Mouse (Mus musculus) Muller cell, postnatal 12 days (primary cell): ENCODE results near the gene Kcnip1.

Experiments
- DNase-seq: peaks from one replicate; pipeline ENCODE4 v3.0.0-alpha.2; 2015; ENCODE audit errors: inconsistent ontology term

Kcnip1 gene

DNA sequence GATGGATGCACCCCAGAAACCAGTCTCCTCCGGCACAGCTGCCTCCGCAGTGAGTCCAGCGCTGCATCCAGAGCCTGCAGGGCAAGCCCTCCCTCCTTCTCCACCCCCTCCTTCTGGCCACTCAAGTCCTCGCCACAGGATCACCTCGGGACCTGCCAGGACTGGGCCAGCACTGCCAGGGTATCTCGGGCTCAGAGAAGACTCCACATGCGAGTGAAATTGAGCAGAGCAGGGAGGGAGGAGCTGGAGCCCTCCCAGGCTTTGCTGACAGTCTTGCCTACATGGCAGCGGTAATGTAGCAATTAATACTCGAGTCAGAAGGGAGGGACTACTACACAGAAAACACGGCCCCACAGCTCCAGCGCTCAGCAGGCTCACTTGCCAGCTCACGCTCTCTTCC lies at the start of gene Kcnip1:
TSS of gene Kcnip1 (minus strand) at position 215 of the 400 bp plus-strand sequence.
- peak; percentile 64 for DNase-seq

DNA sequence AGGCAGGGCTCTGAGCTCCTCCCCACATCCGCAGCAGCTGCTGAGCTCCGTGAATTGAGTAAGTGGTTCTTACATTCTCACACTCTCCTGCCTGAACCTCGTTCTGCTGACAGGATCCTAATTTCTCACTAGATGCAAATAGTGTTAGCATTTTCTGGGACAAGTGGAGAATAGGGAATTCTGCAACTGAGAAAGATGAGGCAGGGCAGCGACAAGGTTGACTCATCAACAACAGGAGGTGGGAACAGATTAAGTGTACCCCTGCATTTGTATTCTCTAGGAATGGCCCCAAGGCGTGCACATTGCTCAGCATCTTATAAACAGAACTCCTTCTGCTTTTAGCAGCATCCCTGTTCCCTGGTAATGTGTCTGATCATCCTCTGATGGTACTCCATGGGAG lies 47.1 kb upstream of the Kcnip1 start:
- no peak for DNase-seq

DNA sequence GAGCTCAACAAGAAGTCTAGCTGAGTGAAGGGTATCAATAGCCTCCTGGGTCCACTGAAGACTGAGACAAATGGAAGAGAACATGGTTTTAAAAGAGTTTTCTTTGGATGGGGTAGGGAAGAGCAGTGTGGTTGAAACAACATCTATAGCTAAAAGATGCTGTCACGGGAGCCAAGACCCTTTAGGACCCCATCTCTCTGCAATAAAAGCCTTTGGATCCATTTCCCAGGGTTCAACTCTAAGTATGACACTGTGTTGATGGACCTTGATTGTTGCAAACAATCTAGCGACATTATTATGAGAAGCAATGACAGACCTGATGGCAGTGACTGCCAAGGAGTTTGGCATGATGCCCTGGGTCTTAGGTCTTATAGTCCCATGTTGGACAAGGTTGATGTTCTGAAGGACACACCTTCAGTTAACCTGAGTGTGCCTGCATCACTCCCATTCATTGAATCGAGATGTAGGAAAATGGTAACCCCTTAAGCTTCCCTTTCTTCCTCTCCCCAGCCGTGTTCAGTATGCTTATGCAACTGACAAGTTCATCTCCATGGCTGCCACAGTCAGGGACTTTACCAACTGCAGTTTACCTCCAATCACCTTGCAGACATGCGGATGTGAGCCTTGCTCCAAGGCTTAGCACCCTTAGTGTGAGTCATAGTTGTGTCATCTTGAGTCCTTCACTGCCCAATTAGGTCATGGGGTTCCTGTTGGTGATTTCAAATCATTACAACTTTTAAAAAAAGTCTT lies 43.1 kb upstream of the Kcnip1 start:
- DNase-seq, result no peak

DNA sequence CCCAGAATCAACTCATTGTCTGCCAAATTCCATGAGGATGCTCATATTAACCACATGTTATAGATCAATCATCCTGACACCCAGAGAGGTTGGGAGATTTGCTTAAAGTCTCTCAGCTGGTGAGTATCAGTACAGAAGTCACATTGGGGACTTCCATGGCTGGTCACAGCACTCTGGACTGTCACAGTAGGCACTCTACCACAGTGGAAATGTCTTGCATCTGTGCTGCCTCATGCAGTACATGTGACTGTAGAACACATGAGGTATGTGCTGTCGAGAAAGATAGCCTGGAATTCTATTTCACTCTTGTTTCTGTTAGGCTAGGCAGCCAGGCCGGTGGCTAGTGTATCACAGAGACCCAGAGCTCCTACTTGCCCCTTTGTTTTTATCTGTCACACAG lies 41.8 kb upstream of the Kcnip1 start:
- no peak for DNase-seq

DNA sequence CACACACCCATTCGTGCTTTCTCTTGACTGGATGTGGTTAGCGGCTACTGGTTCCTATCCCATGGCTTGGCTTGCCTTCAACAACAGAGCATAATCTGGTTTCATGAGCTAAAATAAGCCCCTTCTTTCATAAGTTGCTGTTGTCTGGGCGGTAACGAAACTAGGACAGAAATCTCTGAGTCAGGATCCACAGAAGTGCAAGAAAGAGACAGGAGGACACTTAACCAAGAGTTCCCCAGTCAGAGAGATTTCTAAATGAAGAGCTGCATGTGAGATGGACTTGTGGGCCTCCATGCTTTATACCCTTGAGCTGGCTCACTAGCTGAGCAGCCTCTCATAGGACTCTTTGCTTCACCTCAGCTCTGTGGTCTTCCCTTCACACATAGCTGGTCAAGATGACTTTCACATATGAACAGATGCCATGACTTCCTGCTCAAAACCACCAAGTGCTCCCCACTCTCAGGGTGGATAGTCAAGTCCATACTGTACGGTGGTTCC lies 41.1 kb upstream of the Kcnip1 start:
- no peak for DNase-seq

DNA sequence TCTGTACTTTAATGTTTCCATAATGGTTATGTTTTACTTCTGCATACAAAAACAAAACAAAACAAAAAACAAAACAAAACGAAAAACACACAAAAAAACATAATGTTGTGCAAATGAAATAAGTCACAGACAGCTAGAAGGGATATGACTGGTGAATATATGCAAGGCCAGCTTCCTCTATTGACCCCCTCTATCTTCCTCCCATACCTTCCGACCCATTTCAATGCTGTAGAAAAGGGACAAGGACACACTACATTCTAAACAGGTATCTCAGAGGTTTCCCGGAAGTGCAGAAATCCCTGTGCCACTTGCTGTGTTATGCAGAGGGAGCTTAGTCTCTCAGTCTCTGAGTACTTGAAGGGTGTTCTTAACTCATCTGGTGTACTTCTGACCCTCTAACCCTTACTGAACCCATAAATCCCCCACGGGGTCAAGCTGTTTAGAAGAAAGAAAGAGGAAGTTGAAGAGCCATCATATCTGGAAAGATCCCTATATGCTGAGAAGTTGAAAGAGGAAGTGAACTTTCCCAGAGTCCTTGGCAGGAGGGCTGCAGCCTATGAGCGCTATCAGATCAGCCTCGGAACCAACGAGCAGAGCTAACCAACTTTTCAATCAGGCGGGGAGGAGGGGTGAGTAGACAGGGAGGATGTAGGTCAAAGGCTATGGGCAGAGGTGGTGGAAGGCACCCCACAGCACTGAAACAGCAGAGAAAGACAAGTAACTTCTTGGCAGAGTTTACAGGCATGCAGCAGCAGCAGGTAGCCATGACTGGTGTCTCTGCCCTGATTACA lies 38.3 kb upstream of the Kcnip1 start:
- no peak for DNase-seq

DNA sequence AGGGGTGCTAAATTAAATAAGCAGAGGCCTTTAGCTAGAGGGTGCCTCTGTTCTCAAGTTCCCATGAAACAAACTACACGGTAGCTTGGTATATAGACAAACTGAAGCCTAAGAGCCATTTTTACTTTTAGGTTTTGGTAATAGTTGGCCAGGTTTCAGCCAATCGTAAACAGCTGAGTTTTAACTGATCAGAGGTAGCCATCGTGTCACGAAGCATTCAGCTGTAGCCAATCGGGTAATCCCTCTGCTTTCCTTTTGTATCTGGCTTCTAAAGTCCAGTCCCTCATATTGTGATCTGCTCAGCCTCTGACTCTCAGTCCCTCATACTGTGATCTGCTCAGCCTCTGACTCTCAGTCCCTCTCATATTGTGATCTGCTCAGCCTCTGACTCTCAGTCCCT lies 36.7 kb upstream of the Kcnip1 start:
- no peak for DNase-seq

DNA sequence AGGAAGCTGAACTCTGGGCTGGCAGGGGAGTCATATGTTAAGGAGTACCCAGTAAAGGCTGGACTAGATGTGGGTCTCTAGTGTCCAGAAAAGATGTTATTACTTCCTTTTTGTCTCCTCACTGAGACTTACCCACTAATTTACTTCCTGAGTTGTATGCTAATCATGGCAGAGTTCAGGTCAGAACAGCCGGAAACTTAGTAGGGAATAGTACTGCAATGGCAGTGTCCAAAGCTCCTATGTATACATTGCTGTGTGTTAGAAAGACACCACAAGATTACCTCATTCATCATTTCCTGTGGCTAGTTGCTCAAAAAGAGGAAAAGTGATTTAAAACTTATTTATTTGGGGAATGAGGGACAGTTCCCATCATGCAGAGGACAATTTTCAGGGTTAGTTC lies 32.1 kb upstream of the Kcnip1 start:
- no peak for DNase-seq

DNA sequence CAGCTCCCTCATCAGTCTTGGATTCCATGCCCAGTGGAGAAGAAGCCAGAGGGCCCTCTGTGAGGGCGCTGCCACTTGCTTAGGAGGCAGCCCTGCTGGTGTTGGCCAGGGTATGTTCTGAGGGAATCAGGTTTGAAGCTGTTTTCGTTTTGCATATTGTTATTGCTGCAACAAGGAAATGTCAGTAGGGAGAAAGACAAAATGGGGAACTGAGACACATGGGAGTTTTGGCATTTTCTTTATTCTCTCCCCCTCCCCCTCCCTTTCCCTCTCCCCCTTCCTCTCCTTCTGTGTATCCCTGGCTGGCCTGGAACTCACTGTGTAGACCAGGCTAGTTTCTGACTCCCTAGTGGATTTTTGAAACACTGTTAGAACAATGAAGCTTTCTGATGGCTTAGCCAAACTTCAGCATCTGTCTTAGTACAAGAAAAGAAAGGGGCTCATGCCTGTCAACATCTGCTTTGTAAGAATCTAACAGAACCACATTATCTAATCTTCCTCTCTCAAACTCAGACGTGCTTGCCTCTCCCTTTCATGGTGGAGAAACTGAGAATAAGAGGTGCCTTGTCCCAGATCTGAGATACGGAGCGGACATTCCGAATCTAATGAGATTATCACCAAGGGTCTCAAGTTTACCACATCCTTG lies 19.2 kb upstream of the Kcnip1 start:
- no peak for DNase-seq

DNA sequence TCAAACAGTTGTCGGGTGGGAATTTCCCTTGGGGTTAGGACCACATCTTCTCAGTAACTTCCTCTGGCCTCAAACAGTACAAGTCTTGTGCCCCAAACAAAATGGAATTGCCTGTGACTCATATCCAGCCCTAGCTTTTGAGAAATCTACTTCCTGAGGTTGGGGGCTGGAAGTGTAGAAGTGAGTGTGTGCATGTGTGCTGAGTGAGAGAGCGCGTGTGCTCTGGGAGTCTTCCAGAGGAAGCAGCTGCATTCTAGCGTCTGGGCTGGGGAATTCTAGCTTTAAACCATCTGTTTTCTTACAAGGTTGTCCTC lies 17.9 kb upstream of the Kcnip1 start:
- DNase-seq, result no peak

DNA sequence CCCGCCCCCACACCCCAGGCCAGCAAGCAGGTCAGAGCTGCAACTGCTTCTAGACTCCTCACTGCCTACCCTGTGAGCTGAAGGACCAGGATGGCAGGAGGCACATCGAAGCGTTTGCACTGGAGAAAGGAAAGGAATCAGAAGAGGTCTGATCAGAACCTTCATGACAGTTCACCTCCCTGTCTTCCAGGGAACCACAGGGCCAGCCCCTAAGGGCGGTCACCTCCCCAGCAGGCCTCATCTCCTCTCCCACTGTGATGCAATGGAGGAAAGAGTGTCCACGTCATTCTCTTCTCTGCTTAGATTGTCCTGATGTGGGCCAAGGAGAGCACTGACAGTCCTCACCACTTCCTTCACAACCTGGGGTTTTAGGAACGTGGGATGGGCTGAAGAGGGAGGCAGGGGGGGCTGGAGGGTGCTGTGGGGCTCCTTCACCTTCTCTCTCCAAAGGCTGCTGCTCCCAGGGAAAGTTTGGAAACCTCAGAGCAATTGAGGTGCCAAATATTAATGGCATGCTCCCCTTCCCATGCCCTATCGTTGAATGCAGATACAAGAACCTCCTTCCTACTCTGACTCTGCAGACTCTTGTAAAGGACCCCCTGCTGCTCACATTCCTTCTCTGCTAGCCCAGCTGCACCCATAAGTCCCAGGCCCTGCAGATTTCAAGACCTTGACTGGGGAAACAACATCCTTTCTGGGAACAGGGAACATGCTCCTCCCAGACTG lies 17.3 kb upstream of the Kcnip1 start:
- peak; percentile 56 for DNase-seq

DNA sequence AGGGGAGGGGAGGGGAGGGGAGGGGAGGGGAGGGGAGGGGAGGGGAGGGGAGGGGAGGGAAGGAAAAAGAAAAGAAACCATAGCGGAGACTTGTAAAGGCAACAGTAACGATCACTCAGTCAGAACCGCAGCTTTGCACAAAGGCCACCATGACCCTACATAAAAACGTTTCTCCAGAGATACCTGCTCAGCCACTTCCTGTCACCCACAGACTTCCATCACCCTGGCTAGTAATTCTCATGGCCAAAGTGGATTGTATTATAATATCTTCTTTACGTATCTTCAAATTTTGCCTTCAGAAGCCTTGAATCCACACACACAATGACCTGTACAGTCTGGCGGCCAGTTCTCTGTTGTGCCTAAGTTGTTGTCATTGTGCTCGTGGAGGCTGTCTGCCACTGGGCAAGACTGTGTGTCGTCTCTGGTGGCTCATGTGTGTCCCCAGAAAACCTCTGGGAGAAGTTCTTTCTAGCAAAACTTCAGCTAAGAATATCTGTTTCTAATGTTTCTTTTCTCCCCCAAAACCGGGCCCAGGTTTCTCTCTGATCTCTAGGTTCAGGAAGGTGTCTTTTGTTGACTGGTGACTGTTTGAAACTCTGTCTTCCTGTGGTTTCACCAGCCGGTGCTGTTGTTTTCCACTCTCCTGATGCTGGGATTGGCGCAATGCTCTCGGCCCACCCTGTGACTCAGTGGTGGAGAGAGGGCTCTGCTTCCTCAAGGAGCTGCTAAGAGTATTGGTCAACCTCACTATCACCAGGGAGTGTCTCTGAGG lies 16.6 kb upstream of the Kcnip1 start:
- no peak for DNase-seq

DNA sequence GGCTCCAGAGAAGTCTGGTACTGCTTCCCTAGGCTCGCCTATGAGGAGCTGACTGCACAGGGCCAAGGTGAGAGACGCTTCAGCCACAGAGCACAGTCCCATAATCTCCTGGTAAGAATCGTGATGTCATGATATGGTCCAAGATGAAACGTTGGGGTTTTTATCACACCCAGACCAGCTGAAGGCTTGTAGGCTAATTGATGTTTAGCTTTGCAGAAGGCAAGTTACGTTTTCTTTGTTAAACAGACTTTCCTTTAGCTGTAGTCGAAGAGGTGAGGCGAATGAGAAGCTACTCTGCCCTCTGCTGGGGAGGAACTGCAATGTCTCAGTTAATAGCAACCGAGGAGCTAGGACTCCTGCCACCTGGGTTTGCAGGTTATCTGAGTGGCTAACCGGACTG lies 15.8 kb upstream of the Kcnip1 start:
- peak; percentile 14 for DNase-seq

DNA sequence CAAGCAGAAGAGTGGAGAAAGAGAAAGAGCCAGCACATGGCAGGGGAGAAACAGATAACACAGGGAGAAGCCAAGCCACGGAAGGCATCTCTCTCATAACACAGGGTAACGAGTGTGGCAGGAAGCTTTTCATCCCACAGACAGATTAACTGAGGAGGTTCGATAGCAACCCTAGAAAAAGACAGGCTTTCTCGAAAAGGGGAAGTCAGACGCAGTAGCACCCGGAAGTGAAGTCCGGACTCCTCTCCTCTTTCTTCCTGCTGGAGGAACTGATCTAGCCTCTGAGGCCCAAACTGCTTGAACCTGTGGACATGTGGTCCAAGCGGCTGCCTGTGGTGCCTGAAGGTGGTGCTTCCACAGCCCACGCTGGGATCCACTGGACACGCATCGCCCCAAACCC lies 15.3 kb upstream of the Kcnip1 start:
- DNase-seq, result no peak

DNA sequence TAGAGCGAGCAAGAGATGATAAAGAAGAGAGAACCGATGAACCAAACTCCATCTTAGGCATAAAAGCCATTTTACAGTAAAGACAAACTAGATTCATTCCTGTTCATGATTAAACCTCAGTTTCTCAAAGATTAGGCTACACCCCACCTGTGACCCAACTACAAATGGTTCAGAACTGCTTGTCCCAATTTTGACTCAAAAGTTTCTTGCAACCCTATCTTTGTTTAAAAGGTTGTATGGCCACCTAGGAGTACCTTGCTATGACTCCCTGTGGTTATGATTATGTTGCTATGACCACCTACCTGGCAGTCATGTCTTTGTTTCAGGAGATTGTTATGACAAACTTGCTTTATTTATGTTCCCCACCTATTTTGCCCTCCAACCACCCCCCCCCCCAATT lies 14.7 kb upstream of the Kcnip1 start:
- no peak for DNase-seq

DNA sequence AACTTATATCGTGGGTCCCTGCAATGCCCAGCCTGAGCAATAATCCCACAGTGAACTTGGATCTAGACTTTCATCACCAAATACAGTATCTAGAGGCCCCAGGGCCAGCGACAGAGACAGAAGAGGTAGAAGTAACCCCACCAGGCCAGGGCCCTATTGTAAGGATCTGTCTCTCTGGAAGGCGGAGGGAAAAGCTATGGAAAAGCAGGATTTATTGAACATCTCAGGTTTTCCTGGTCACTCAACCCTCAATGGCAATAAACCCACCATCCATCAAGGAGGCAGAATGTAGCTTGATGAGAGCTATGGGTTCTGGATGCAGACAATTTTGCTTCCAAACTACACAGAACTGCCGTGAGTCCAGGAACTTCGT lies 9.6 kb upstream of the Kcnip1 start:
- no peak for DNase-seq

DNA sequence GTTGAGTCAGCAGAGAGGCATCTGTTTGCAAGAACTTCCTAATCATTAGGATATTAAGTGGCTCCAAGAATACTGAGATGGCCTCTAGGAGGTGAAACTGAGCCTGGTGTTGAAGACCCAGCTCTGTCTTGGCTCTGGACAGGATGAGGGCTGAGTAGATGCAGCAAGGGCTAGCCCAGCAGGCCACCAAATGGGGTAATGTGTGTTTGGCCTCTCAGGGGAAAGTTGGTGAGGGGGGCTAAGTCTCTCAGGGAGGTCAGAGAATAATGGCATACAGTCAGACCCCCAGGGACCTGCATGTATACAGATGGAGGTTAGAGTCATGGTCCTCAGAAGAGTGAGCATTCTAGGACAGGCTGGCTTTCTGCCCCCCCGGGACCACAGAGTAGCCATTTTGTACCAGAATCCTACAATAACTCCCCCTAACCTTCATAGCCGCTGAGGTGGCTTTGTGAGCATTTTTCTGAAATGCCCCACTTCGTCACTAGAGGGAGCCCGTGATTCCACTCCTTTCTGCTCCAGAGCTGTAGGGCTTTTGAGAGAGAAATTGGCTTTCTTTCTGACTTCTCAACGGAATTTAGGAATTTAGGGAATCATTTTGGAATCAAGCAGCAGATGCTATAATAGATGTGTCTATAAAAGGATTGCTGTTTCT lies 9.1 kb upstream of the Kcnip1 start:
- DNase-seq, result peak; percentile 25

DNA sequence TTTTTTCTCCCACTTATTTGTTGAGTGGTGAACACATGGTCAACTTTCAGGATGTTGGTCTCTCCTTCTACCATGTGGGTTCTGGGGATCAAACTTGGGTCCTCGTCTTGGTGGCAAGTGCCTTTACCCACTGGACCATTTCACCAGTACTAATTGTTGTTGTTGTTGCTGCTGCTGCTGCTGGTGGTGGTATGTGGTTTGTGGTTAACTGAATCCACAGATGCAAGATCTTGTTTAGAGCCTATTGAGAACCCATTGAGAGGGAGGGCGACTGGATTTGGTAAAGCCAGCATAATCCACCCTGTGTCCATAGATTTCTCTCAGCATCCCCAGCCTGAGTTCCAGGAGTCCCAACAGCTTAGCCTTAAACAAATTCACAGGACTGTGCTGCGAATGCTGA lies 7.5 kb upstream of the Kcnip1 start:
- no peak for DNase-seq

DNA sequence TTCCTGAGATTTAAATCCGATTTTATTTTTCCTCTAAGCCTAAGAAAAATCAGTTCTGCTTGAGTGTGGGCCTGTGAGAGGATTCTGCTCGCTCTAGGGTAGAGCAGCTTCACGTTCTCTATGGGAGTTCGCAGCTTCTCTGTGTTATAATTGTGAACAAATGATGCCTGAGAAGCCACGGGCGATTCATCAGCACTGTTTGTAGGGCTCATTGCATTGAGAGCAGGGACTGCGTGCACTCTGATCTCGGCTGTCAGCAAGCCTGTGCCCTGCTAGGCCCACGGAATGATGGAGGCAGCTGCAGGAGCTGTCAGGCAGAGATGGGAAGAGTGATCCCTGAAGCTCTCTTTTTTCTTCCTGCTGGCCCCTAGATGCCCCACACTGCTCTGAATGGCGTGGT lies 5.3 kb upstream of the Kcnip1 start:
- no peak for DNase-seq

DNA sequence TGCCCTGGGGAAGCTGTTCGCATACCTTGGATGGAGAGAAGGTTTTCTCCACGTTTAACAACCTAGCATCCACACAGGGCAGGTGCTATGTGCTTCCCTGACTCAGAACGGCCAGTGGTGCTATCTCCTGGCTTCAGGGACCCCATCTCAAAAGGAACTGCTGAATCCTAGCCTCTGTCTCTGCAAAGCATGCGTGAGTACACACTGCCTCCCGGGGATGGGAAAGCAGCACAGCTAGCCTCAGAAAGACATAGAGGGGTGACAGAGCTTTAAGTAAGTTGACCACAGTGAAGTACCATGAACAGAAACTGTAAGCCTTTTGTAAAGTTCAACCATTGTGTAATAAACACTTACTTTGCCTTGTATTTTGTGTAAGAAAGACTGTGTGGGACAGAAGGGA lies 544 bp upstream of the Kcnip1 start:
- DNase-seq, result no peak

DNA sequence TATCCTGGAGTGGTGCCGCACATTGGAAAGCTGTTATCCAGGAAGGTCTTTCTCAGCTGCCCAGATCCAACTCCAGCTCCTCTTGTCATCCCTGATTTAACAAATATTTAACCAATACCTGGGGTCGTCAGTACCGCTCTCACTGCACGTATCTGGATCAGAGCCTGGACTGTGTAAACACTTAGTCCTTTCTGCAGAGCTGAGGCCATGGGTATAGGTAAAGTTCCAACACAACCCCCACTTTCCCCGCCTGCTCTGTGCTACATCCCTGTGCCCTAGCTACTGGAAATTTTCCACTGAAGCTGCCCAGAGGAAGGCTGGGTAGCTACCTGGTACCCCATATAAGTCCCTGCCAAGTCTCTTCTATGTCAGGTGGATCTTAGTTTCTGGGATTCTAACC lies 3.0 kb downstream of the Kcnip1 start:
- DNase-seq, result no peak
